Mouse (Mus musculus): ENCODE measurements around the gene Mss51.

The Mss51 gene

GRCm38 (mm10) chr14:20451302-20451701 is 45.4 kb downstream of the Mss51 start:
- no peak for DNase-seq

- peak; percentile 53 for DNase-seq
These were observed 49.5 kb downstream of the Mss51 start for GRCm38 (mm10) chr14:20447209-20447608.

- DNase-seq, result no peak
These were observed 54.4 kb downstream of the Mss51 start for GRCm38 (mm10) chr14:20442252-20442651.

- no peak for DNase-seq
These were observed 59.7 kb downstream of the Mss51 start for GRCm38 (mm10) chr14:20436976-20437375.
